Mouse (Mus musculus): ENCODE measurements around the gene Tex14.
"Not testable (repeated sequence)": the region's sequence is repeated elsewhere in the genome, so short reads cannot be mapped to it uniquely, and the experiment has no call there.

The Tex14 gene

GRCm38 (mm10) chr11:87448476-87449199, 43.8 kb downstream of the Tex14 start:
- DNase-seq (ENCODE audit: low spot score), result peak; percentile 92

GRCm38 (mm10) chr11:87449200-87449547, 44.3 kb downstream of the Tex14 start:
- no peak for DNase-seq (ENCODE audit: low spot score)

- DNase-seq (ENCODE audit: low spot score), result not testable (repeated sequence)
Observed at GRCm38 (mm10) chr11:87449847-87450246, 45.0 kb downstream of the Tex14 start.

- DNase-seq (ENCODE audit: low spot score), result not testable (repeated sequence)
Observed at GRCm38 (mm10) chr11:87452779-87453178, 47.9 kb downstream of the Tex14 start.

GRCm38 (mm10) chr11:87453216-87454034, 48.6 kb downstream of the Tex14 start:
- DNase-seq (ENCODE audit: low spot score), result peak; percentile 26

- DNase-seq (ENCODE audit: low spot score), result no peak
Observed at GRCm38 (mm10) chr11:87454035-87454690, 49.3 kb downstream of the Tex14 start.

GRCm38 (mm10) chr11:87455573-87455972, 50.7 kb downstream of the Tex14 start:
- DNase-seq (ENCODE audit: low spot score), result no peak

GRCm38 (mm10) chr11:87455984-87456383, 51.1 kb downstream of the Tex14 start:
- no peak for DNase-seq (ENCODE audit: low spot score)

GRCm38 (mm10) chr11:87460566-87460965, 55.7 kb downstream of the Tex14 start:
- DNase-seq (ENCODE audit: low spot score), result no peak

GRCm38 (mm10) chr11:87461780-87462460, 57.1 kb downstream of the Tex14 start:
- DNase-seq (ENCODE audit: low spot score), result peak; percentile 77

- peak; percentile 85 for DNase-seq (ENCODE audit: low spot score)
Observed at GRCm38 (mm10) chr11:87462461-87463242, 57.8 kb downstream of the Tex14 start.

GRCm38 (mm10) chr11:87463243-87463540, 58.3 kb downstream of the Tex14 start:
- no peak for DNase-seq (ENCODE audit: low spot score)

GRCm38 (mm10) chr11:87463792-87464430, 59.0 kb downstream of the Tex14 start:
- DNase-seq (ENCODE audit: low spot score), result not testable (repeated sequence)

- no peak for DNase-seq (ENCODE audit: low spot score)
Observed at GRCm38 (mm10) chr11:87465990-87466593, 61.2 kb downstream of the Tex14 start.

- DNase-seq (ENCODE audit: low spot score), result no peak
Observed at GRCm38 (mm10) chr11:87467491-87468277, 62.8 kb downstream of the Tex14 start.

- no peak for DNase-seq (ENCODE audit: low spot score)
Observed at GRCm38 (mm10) chr11:87468278-87468655, 63.4 kb downstream of the Tex14 start.

GRCm38 (mm10) chr11:87468706-87469315, 63.9 kb downstream of the Tex14 start:
- DNase-seq (ENCODE audit: low spot score), result no peak

- peak; percentile 79 for DNase-seq (ENCODE audit: low spot score)
Observed at GRCm38 (mm10) chr11:87470807-87471698, 66.2 kb downstream of the Tex14 start.

GRCm38 (mm10) chr11:87471699-87471997, 66.8 kb downstream of the Tex14 start:
- DNase-seq (ENCODE audit: low spot score), result not testable (repeated sequence)

Data from embryo, embryonic 10.5 days (tissue).